Mouse (Mus musculus) thymus, postnatal 4 days (tissue): ENCODE results near the gene Scnn1a.

Experiments
- DNase-seq: peaks from one replicate; pipeline ENCODE4 v3.0.0; 2021

Gene Scnn1a

DNA sequence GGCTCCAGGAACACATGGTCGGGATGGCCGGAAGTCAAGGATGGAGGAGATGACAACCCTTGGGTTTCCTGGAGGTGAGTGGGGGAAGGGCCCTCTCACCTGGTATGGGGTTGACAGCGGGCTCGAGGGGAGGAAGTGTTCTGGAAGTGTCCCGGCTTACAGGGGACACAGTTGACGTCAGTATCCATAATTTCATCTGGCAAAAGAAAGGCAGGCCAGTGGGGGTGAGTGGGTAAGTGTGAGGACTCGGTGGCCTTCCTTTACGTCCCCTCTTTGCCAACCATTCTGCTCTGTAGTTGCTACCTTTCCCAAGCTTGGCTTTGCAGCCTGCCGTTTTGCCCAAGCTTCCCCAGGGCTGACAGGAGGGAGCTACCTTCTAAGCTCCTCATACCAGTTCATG is 8.3 kb upstream of the Scnn1a start:
- DNase-seq: no peak

- no peak for DNase-seq
Observed at GRCm38 (mm10) chr6:125312581-125313355, 7.7 kb upstream of the Scnn1a start.

DNA sequence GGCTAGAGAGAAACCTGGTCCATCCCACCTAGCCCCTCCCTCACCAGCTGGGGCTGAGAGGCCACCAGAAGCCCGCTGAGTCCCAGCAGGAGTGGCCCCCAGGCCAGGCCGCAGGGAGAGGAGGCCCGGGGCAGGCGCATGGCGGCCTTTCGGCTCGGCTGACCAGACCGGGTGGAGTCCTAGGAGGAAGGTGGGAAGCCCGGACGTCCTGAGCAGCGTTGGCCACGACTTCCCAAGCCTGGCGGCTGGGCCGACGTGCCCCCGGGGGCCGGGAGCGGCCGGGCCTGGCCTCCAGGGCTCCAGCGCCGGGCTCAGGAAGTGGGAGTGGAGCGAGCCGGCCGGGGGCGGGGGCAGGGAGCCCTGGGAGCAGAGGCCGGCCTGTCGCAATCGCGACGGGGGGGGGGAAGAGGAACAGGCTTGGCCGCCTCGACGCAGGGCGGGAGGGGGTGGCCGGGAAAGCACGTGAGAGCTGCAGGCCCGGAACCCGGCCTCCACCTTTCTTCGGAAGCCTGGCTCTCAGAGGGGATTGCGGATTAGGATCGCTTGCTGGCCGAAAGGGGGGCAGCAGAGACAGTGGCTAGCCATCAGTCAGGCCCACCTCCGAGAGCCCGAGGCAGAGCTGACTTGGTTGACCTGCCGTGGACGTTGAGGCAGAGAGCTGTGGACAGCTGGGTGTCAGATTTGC is 6.8 kb upstream of the Scnn1a start, which contains the start of gene Ltbr:
Gene Ltbr, minus strand, starts transcription at position 340 of the 685 bp plus-strand sequence.
- DNase-seq: peak; percentile 61

DNA sequence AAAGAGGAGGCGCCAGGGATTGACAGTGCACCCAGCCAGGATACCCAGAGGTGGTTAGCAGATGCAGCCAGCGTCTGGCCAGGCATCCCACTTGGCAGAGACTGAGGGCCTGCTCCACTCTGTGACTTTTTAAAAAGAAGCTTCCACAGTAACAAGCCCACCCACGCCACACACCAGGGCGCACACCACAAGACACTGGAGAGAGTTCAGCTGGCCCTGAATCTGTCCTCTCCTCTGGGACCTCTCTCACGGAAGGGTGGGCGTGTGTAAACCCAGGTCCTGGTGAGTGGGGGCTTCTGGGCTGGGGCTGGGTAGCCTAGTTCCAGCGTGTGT is 6.3 kb upstream of the Scnn1a start:
- DNase-seq: no peak

DNA sequence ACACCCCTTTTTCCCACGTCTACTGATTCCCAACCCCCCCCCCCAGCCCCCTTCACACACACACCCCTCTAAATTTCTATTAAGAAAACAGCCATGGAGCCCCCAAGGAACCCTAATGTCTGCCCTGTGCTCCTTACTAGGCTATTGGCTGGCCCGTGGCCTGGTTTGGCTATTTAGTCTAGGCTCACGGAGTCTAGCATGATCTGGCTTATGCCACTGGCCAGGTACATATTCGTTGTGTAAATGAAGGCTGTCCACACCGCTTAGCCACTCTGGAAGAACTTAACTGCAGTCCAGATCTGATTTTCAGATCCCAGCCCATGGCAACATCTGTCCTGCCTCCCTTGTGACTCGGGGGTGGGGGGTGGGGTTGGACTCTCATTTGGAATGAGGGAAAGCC is 5.7 kb upstream of the Scnn1a start:
- no peak for DNase-seq

GRCm38 (mm10) chr6:125317077-125317476 is 3.4 kb upstream of the Scnn1a start:
- no peak for DNase-seq

DNA sequence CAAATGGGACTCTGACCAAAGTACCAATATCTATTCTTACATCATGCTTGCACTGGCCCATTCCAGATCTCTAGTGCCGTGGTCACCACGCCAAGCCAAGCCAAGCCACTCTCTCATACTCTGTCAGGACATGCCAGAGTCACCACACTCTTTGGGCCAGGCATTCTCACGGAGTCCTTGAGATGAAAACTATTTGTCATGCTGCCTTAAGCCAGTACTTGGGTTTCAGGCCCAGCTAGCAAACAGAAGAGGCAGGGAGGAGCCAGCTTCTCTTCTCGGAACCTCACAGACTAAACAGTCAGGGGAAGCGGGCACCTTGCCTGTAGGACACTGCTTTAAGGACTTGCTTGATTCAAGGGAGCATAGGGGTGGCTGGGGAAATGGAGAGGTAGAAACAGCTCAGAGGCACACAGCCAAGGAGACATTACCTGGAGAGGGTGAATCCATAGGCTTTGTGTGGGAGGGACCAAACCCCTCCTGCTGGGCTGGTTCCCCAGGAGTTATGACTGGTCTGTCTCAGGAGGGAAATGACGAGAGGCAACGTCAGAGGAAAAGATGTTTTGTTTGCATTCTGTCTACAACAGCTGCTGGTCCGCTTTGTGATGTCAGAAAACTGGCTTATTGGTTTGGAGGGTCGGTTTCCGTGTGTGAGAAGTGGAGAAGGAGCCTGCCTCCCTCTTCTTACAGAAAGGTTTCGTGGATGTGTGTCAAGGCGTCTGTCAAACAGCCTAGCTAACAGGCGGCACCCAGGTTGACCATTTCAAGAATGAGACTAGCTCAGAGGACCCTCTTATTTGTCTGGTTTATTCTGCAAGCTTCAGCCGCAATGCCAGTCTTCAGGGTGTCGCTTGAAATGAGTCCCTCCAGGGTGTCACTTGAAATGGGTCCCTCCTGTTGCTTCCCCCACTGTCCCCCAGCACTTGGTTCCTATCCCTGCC is 1.2 kb upstream of the Scnn1a start:
- no peak for DNase-seq

GRCm38 (mm10) chr6:125319919-125320296 is 551 bp upstream of the Scnn1a start:
- no peak for DNase-seq

- DNase-seq: peak; percentile 14
Observed at GRCm38 (mm10) chr6:125321114-125321855, 826 bp downstream of the Scnn1a start.

- no peak for DNase-seq
Observed at GRCm38 (mm10) chr6:125322794-125323193, 2.3 kb downstream of the Scnn1a start.

- DNase-seq: no peak
Observed at GRCm38 (mm10) chr6:125323547-125323946, 3.1 kb downstream of the Scnn1a start.

GRCm38 (mm10) chr6:125325337-125325736 is 4.9 kb downstream of the Scnn1a start:
- DNase-seq: no peak

DNA sequence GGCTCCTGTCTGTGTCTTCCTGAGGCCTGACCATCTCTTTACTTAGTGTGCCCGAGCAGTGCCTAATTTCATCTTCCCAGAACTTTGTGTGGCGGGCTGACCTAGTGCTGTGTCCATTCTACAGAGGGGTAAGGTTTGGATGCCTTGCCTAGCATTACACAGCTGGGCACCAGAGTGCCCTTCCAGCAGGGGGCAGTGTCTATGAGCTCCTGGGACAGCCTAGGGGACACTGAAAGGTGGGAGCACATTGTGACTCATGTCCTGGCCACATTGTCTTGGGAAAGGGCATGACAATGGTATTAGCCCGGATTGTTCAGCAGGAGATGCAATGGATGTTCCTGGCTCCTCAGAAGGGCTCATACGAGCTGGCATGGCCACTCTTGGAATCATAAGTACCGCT is 7.8 kb downstream of the Scnn1a start:
- peak; percentile 79 for DNase-seq

DNA sequence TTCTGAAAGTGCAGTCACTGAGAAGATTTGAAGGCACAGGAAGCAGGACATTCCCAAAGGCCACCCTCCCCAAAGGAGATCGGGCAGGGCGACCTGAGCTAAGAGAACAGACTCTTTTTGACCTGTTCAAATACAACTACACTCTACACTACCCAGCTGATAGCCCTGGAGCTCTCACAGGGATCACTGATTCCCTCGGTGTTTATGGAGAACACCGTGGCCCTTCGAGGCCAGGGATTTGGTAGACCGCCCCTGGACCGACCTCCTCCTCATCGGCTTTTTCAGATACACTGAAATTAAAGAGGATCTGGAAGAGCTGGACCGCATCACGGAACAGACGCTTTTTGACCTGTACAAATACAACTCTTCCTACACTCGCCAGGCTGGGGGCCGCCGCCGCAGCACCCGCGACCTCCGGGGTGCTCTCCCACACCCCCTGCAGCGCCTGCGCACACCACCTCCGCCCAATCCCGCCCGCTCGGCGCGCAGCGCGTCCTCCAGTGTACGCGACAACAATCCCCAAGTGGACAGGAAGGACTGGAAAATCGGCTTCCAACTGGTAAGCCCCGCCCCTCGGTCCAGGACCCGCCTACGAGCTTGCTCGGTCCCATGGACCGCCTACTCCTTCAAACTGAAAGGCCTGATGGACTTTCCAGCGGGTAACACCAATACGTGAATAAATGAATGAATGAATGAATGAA is 10.3 kb downstream of the Scnn1a start:
- DNase-seq: peak; percentile 79

- no peak for DNase-seq
Observed at GRCm38 (mm10) chr6:125333112-125333899, 12.8 kb downstream of the Scnn1a start.

GRCm38 (mm10) chr6:125334356-125334755 is 13.9 kb downstream of the Scnn1a start:
- DNase-seq: no peak

DNA sequence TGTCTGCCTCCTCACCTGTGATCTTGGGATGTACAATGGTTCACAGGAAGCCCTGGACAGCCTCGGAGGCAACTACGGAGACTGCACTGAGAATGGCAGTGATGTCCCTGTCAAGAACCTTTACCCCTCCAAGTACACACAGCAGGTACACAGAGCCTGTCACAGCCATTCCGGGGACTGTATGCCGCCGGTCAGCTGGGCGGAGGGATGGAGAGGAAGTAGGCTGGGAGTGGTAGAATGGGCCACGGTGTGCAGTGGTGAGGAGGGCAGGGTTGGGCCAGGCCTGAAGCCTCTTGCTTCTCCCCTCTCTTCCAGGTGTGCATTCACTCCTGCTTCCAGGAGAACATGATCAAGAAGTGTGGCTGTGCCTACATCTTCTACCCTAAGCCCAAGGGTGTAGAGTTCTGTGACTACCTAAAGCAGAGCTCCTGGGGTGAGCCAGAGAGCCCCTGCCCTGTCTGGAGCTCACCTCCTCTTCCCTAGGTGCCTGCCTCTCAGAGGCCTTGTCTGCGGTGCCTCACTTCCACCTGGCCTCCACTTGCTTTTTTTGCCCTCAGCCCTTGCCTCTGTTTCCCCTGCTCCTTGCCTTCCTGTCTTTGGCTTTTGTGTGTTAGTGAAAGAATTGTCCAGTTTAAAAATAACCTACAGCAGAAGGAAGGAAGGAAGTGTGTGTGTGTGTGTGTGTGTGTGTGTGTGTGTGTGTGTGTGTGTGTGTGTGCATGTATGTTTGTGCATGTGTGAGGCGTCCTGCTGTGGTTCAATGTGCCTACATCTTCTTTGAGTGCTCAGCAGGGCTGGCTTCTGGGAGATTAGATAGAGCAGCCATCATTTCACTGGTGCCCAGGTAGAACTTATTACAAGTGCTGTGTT is 18.6 kb downstream of the Scnn1a start:
- peak; percentile 35 for DNase-seq

DNA sequence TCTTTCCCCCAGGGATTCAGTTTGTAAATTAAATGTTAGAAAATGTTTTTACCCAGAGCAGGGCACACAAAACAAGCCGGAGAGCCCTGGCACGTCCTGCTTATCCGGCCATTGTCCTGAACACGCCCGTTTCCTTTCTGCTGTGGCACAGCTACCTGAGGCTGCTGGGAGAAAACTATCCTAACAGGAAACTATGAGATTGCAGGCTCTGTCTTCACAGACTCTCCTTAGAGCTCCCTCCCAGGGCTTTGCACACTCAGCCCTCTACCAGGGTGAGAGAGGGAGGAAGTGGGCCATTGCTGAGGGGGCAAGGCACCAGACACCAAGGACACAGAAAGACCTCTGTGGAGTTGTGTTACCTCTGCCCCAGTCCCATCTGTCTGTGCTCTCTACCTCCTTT is 19.8 kb downstream of the Scnn1a start:
- DNase-seq: no peak

DNA sequence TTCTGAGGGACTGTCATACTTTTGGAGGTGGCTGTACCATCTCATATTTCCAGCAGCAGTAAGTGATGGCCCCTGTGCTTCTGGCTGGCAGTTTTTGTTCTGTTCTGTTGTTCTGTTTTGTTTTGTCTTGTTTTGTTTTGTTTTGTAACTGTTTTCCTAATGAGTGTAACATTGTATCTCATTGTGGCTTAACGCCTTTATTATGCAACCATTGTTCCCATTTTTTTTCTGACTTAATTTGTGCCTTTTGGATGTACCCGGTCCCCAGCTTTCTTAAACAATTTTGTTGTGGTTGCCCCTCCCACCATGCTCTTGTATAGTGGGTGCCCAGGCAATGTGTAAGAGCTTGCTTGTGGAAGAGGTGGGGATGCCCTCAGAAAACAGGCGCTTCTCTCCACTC is 21.7 kb downstream of the Scnn1a start:
- no peak for DNase-seq

GRCm38 (mm10) chr6:125344084-125344483 is 23.6 kb downstream of the Scnn1a start:
- DNase-seq: no peak
